Mouse (Mus musculus): ENCODE measurements at regions not wholly inside any gene's neighbourhood (a gene's known extent, or its start where the extent isn't known, plus 50 kb on each side); places are given as distances from the start of the nearest gene placed in this dataset.

DNA sequence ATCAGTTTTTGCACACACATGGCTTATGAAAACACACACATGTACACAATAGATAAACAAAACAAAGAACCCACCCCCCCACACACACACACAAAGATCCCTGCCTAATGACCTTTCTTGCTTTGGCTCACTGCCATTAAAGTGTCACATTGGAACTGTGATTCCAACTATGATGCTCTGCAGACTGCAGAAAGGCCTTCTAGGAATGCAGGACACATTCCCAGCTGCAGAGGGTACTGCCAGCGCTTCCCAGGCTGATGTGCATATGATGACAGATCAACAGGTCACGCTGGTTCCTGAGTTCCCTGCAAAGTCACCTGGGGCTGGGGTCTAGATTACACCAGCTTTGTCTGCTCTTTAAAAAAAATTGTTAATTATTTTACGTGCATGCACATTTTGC is 68.1 kb upstream of the Ppm1j start:
- no peaks in the 10 kb centered on the region for H3K36me3 ChIP-seq (ENCODE audit: control insufficient read depth, insufficient read depth, low read length)
- no peaks in the 10 kb centered on the region for H3K9me3 ChIP-seq (ENCODE audit: control insufficient read depth, low read length)
- no peak overlapping the region for H3K4me3 ChIP-seq (ENCODE audit: control insufficient read depth in 1 of 2, insufficient read depth in 1 of 2, low read depth in 1 of 2, low read length in 2 of 2)
- H3K27me3 ChIP-seq (ENCODE audit: control insufficient read depth, insufficient read depth, low read length) = no peaks in the 10 kb centered on the region
- peaks cover 8 to 11% of the 10 kb centered on the region in 2 experiments for H3K4me1 ChIP-seq (ENCODE audit: control insufficient read depth in 2 of 2, insufficient read depth in 2 of 2, low read length in 2 of 2)
- H3K4me2 ChIP-seq (ENCODE audit: low read length) = 0 out of 2 replicates have a peak overlapping the region, but pooled peaks have one; percentile 10
- H3K9ac ChIP-seq (ENCODE audit: low read length) = no peak overlapping the region
- peak overlapping the region; percentile 10 to 54; a peak in 2 of 4 replicates for H3K27ac ChIP-seq (replicated peaks in 1 of 2; ENCODE audit: control insufficient read depth in 1 of 2, insufficient read depth in 1 of 2, low read depth in 2 of 2, low read length in 2 of 2)
- ATAC-seq (ENCODE audit: insufficient number of reproducible peaks, insufficient read depth, low FRiP score, low read depth) = peak; percentile 69; the same call in 1 of the 2 replicates
- 21% methylated on average over 3 of the region's 3 CpGs for WGBS

DNA sequence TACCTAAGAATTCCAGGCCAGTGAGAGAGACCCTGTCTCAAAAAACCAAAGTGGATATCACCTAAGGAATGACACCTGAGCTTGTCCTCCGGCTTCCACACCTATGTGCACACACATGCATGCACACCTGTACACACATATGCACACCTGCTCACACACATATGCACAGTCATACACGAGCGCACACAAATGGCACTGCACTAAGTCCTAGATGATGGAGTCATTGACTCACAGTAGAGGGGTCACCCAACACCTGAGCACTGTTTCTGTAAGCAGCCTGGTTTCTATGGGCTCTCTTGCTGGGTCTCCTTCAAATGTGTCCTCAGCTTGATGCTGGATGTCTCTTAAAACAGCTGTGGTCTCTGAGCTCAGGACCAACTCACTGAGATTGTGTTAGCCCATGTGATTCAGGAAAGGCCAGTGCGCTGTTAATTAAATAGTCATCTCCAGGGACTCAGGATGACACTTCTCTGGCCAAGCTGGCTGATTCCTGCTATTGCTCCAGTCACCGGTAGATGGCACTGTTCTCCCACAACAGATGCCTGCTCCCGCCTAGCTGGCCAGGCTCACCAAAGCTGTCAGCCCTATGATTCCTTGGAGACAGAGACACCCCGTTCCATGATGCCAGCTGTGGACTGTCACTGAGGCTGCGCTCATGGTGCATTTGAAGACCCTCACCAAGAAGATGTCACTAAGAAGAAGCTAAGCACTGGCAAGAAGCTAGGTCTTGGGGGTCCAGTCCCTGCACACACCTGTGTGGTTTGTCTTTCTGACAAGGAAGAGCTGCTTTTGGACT is 66.8 kb upstream of the Ppm1j start:
- H3K27me3 ChIP-seq (ENCODE audit: control insufficient read depth, insufficient read depth, low read length) = no peaks in the 10 kb centered on the region
- 24% methylated on average over 8 of the region's 8 CpGs for WGBS
- peak overlapping the region; percentile 50; the same call in 1 of the 2 replicates for H3K9ac ChIP-seq (ENCODE audit: low read length)
- H3K4me3 ChIP-seq (ENCODE audit: control insufficient read depth in 1 of 2, insufficient read depth in 1 of 2, low read depth in 1 of 2, low read length in 2 of 2) = peak overlapping the region; percentile 0 to 7; a peak in 2 of 4 replicates
- ATAC-seq (ENCODE audit: insufficient number of reproducible peaks, insufficient read depth, low FRiP score, low read depth) = peak; percentile 62
- H3K9me3 ChIP-seq (ENCODE audit: control insufficient read depth, low read length) = no peaks in the 10 kb centered on the region
- no peak overlapping the region for H3K27ac ChIP-seq (replicated peaks in 1 of 2; ENCODE audit: control insufficient read depth in 1 of 2, insufficient read depth in 1 of 2, low read depth in 2 of 2, low read length in 2 of 2)
- peak overlapping the region; percentile 54 for H3K4me2 ChIP-seq (ENCODE audit: low read length)
- no peaks in the 10 kb centered on the region for H3K36me3 ChIP-seq (ENCODE audit: control insufficient read depth, insufficient read depth, low read length)
- H3K4me1 ChIP-seq (ENCODE audit: control insufficient read depth in 2 of 2, insufficient read depth in 2 of 2, low read length in 2 of 2) = peaks cover 8 to 11% of the 10 kb centered on the region in 2 experiments

- Histone ChIP-seq H3K9me3 (ENCODE audit: control insufficient read depth, low read length) (no peaks in the 10 kb centered on the region), H3K4me2 (ENCODE audit: low read length) (peak overlapping the region; percentile 54), H3K27me3 (ENCODE audit: control insufficient read depth, insufficient read depth, low read length) (no peaks in the 10 kb centered on the region), H3K36me3 (ENCODE audit: control insufficient read depth, insufficient read depth, low read length) (no peaks in the 10 kb centered on the region), H3K9ac (ENCODE audit: low read length) (peak overlapping the region; percentile 50; the same call in 1 of the 2 replicates), H3K4me3 (ENCODE audit: control insufficient read depth in 1 of 2, insufficient read depth in 1 of 2, low read depth in 1 of 2, low read length in 2 of 2) (peak overlapping the region; percentile 0 to 7; a peak in 3 of 4 replicates), H3K27ac (replicated peaks in 1 of 2; ENCODE audit: control insufficient read depth in 1 of 2, insufficient read depth in 1 of 2, low read depth in 2 of 2, low read length in 2 of 2) (no peak overlapping the region), H3K4me1 (ENCODE audit: control insufficient read depth in 2 of 2, insufficient read depth in 2 of 2, low read length in 2 of 2) (peaks cover 8 to 11% of the 10 kb centered on the region in 2 experiments)
- 40% methylated on average over 11 of the region's 11 CpGs for WGBS
- no peak for ATAC-seq (ENCODE audit: insufficient number of reproducible peaks, insufficient read depth, low FRiP score, low read depth)
Observed at GRCm38 (mm10) chr3:104714679-104715326, 66.1 kb upstream of the Ppm1j start.

Data from heart, embryonic 14.5 days (tissue).